Mouse (Mus musculus): ENCODE measurements around the gene Pqlc2. TPM values are rescaled to one million over a fixed set of nuclear protein-coding genes. Genes with fewer than 3 reads are reported as not detected.

The Pqlc2 gene
- polyA plus RNA-seq, 1 experiment, result 21.7 TPM

DNA sequence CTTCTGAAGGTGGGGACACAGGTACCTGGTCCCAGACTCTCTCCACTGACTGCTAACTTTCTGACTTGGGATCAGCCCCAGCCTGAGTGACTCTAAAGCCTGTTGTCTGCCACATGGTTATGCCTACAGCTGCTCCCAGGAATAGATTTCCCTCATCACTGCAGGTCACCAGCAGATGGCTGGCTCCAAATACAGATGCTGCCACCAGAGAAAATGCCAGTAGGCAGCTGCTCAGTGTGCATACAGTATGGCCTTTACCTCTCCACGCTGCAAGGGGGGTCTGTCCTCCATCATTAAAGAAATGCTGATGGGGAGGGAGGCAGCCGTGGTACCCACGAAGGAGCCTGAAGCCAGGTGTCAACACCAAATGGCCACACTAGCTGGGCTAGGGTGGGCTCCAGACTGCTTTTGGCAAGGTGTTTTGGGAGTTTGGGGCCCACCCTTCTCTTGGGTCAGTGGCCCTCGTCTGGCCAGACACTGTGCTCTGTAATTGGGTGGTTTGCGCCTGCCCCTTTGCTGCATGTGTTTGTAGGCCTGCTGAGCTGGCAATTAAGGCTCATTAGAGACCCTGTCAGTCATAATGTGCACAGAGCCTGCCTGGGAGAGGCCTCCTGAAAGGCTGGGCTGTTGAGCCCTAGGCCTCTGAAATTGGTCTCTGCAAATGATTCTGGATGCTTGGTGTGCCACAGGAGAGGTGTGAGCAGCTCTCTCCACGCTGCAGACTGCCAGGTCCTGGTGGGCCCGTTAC lies 64.2 kb downstream of the Pqlc2 start:
- peak; percentile 92 for DNase-seq (ENCODE audit: low read depth)
- TF ChIP-seq CTCF (IDR thresholded peaks at IDR 0.05; ENCODE audit: borderline replicate concordance, extremely low read depth, insufficient read depth, insufficient read length), result no peak

DNA sequence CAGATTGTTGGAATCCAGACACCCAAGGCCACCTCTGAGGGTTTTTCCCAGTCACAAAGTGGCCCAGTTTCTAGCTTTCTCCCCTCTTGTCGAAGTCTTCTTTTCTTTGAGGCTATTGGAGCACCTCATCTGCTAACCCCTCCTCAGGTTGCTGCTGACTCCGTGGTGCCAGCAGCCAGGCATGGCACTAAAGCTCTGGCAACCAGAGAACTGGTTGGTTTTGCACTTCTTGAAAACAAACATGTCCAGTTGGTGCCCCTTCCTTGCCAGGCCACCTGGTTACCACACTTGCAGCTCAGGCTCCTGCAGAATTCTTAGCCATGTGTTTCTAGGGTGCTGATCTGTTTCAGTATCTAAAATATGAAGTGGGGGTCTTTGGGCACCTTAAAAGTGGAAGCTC lies 65.0 kb downstream of the Pqlc2 start:
- no peak for DNase-seq (ENCODE audit: low read depth)
- no peak for TF ChIP-seq CTCF (IDR thresholded peaks at IDR 0.05; ENCODE audit: borderline replicate concordance, extremely low read depth, insufficient read depth, insufficient read length)
- TF ChIP-seq POLR2A (IDR thresholded peaks at IDR 0.05; ENCODE audit: borderline replicate concordance, extremely low read depth, insufficient read depth, insufficient read length, poor library complexity, severe bottlenecking), result no peak

GRCm38 (mm10) chr4:139244766-139245165 lies 65.7 kb downstream of the Pqlc2 start:
- DNase-seq (ENCODE audit: low read depth), result no peak
- TF ChIP-seq CTCF (IDR thresholded peaks at IDR 0.05; ENCODE audit: borderline replicate concordance, extremely low read depth, insufficient read depth, insufficient read length), result no peak
- TF ChIP-seq POLR2A (IDR thresholded peaks at IDR 0.05; ENCODE audit: borderline replicate concordance, extremely low read depth, insufficient read depth, insufficient read length, poor library complexity, severe bottlenecking), result no peak

DNA sequence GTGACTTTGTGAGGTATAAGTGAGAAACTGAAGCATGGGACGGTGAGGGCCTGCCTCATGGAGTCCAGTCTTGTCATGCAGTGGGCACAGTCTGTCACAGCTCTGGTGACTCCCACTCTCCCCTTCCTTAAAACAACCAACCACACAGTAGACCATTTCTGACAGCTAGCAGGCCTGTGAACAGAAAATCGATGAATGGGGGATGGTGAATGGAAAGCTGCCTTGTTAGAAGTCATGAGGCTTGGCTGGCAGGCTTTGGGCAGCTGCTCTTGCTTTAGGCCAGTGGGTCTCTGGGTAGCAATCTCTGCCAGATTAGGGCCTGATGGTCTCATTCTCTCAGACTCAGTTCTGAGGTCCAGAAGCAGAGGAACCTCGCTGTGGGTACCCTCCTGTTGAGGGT lies 66.3 kb downstream of the Pqlc2 start:
- peak; percentile 32 for DNase-seq (ENCODE audit: low read depth)
- TF ChIP-seq CTCF (IDR thresholded peaks at IDR 0.05; ENCODE audit: borderline replicate concordance, extremely low read depth, insufficient read depth, insufficient read length), result no peak
- no peak for TF ChIP-seq POLR2A (IDR thresholded peaks at IDR 0.05; ENCODE audit: borderline replicate concordance, extremely low read depth, insufficient read depth, insufficient read length, poor library complexity, severe bottlenecking)

Other genes starting within 250 kb of the Pqlc2 start
- 1.8 and 2.0 TPM in 2 replicates for gene Htr6, start 235.1 kb downstream of the Pqlc2 start, polyA plus RNA-seq (2012; rRNA removed)
- gene Nbl1, start 217.7 kb downstream of the Pqlc2 start, polyA plus RNA-seq (2012; rRNA removed), result 33.8 and 35.8 TPM in 2 replicates
- 115 and 144 TPM in 2 replicates for gene Minos1, start 179.6 kb downstream of the Pqlc2 start, polyA plus RNA-seq (2012; rRNA removed)
- 138 and 186 TPM in 2 replicates for gene Capzb, start 117.8 kb downstream of the Pqlc2 start, polyA plus RNA-seq (2012; rRNA removed)
- 16.5 and 22.4 TPM in 2 replicates for gene Akr7a5, start within 50 bp of the Pqlc2 start, polyA plus RNA-seq (2012; rRNA removed)
- gene Mrto4, start 41.9 kb upstream of the Pqlc2 start, polyA plus RNA-seq (2012; rRNA removed), result 56.6 and 62.0 TPM in 2 replicates
- gene Emc1, start 41.9 kb upstream of the Pqlc2 start, polyA plus RNA-seq (2012; rRNA removed), result 48.1 and 56.0 TPM in 2 replicates
- gene Ubr4, start 41.9 kb upstream of the Pqlc2 start, polyA plus RNA-seq (2012; rRNA removed), result 200 and 228 TPM in 2 replicates
- gene Iffo2, start 219.8 kb upstream of the Pqlc2 start, polyA plus RNA-seq (2012; rRNA removed), result 5.6 and 11.0 TPM in 2 replicates